Mouse (Mus musculus): Measurements from ENCODE around the gene Gpr152.
"Not testable (repeated sequence)": the region's sequence is repeated elsewhere in the genome, so short reads cannot be mapped to it uniquely, and the experiment has no call there.

Gpr152 gene

GRCm38 (mm10) chr19:4131075-4131474 lies 8.5 kb upstream of the Gpr152 start:
- DNase-seq (ENCODE audit: low read depth): no peak

- no peak for DNase-seq (ENCODE audit: low read depth)
These were observed 7.8 kb upstream of the Gpr152 start for GRCm38 (mm10) chr19:4131768-4132167.

- DNase-seq (ENCODE audit: low read depth): no peak
These were observed 5.2 kb upstream of the Gpr152 start for GRCm38 (mm10) chr19:4134354-4134753.

- not testable (repeated sequence) for DNase-seq (ENCODE audit: low read depth)
These were observed 4.2 kb upstream of the Gpr152 start for GRCm38 (mm10) chr19:4135229-4135962.

- peak; percentile 62 for DNase-seq (ENCODE audit: low read depth)
These were observed 3.6 kb upstream of the Gpr152 start for GRCm38 (mm10) chr19:4135963-4136345.

- no peak for DNase-seq (ENCODE audit: low read depth)
These were observed 3.1 kb upstream of the Gpr152 start for GRCm38 (mm10) chr19:4136463-4136862.

GRCm38 (mm10) chr19:4137913-4138312 lies 1.7 kb upstream of the Gpr152 start:
- DNase-seq (ENCODE audit: low read depth): no peak

- no peak for DNase-seq (ENCODE audit: low read depth)
These were observed 560 bp downstream of the Gpr152 start for GRCm38 (mm10) chr19:4140147-4140546.

GRCm38 (mm10) chr19:4142416-4143173 lies 3.0 kb downstream of the Gpr152 start:
- DNase-seq (ENCODE audit: low read depth): no peak

- no peak for DNase-seq (ENCODE audit: low read depth)
These were observed 4.2 kb downstream of the Gpr152 start, which contains the start of gene Cabp4 for GRCm38 (mm10) chr19:4143759-4144268. TSS of gene Cabp4 (minus strand) at chr19:4144033.

- DNase-seq (ENCODE audit: low read depth): peak; percentile 49
These were observed 5.2 kb downstream of the Gpr152 start for GRCm38 (mm10) chr19:4144550-4145498.

GRCm38 (mm10) chr19:4145936-4146335 lies 6.3 kb downstream of the Gpr152 start:
- DNase-seq (ENCODE audit: low read depth): no peak

GRCm38 (mm10) chr19:4146366-4147021 lies 6.9 kb downstream of the Gpr152 start:
- DNase-seq (ENCODE audit: low read depth): no peak

- no peak for DNase-seq (ENCODE audit: low read depth)
These were observed 7.4 kb downstream of the Gpr152 start for GRCm38 (mm10) chr19:4147022-4147405.

GRCm38 (mm10) chr19:4147782-4148490 lies 8.3 kb downstream of the Gpr152 start:
- DNase-seq (ENCODE audit: low read depth): no peak

GRCm38 (mm10) chr19:4148491-4148806 lies 8.9 kb downstream of the Gpr152 start, which contains the start of gene Coro1b:
TSS of gene Coro1b (plus strand) at chr19:4148619.
- peak; percentile 91 for DNase-seq (ENCODE audit: low read depth)

GRCm38 (mm10) chr19:4148819-4149218 lies 9.2 kb downstream of the Gpr152 start:
- no peak for DNase-seq (ENCODE audit: low read depth)

GRCm38 (mm10) chr19:4149283-4149682 lies 9.7 kb downstream of the Gpr152 start:
- no peak for DNase-seq (ENCODE audit: low read depth)

GRCm38 (mm10) chr19:4149764-4150461 lies 10.3 kb downstream of the Gpr152 start:
- DNase-seq (ENCODE audit: low read depth): no peak
